Mouse (Mus musculus) stomach, embryonic 16.5 days (tissue): Measurements from ENCODE around the gene Slc22a4. TPM values are rescaled to one million over a fixed set of nuclear protein-coding genes. Genes with fewer than 3 reads are reported as not detected.
"Not testable (repeated sequence)": the region's sequence is repeated elsewhere in the genome, so short reads cannot be mapped to it uniquely, and the experiment has no call there.

Source experiments
- ATAC-seq: fragments of 200-750 bp; cut with Nextera tagmentation; 2 replicates; pipeline ENCODE4 v1.8.0; 2017; ENCODE audit warnings: moderate number of reproducible peaks, moderate TSS enrichment; ENCODE audit not compliant: insufficient read depth, low FRiP score
- H3K27ac ChIP-seq: fragments of 300-500 bp; sonication (generic); 2 replicates; pipeline ENCODE4 v1.5.1; 2014; ENCODE audit warnings: low read length
- H3K27me3 ChIP-seq: fragments of 300-500 bp; sonication (generic); 2 replicates; pipeline ENCODE4 v1.6.1; 2014; ENCODE audit warnings: low read length, control low read depth, mixed read lengths; ENCODE audit not compliant: control insufficient read depth, insufficient read depth
- H3K36me3 ChIP-seq: fragments of 300-500 bp; sonication (generic); 2 replicates; pipeline ENCODE4 v1.6.1; 2014; ENCODE audit warnings: low read length; ENCODE audit not compliant: control insufficient read depth, insufficient read depth
- H3K4me1 ChIP-seq: fragments of 300-500 bp; sonication (generic); 2 replicates; pipeline ENCODE4 v1.6.1; 2014; ENCODE audit warnings: low read length, control low read depth, mixed read lengths; ENCODE audit not compliant: control insufficient read depth, insufficient read depth
- H3K4me2 ChIP-seq: fragments of 300-500 bp; sonication (generic); 2 replicates; pipeline ENCODE4 v1.6.1; 2014; ENCODE audit warnings: low read depth, low read length, mixed read lengths
- H3K4me3 ChIP-seq: fragments of 300-500 bp; sonication (generic); replicated peaks from 2 replicates; pipeline ENCODE4 v1.5.1; 2014; ENCODE audit warnings: mild to moderate bottlenecking, low read length
- H3K9ac ChIP-seq: fragments of 300-500 bp; sonication (generic); 2 replicates; pipeline ENCODE4 v1.6.1; 2014; ENCODE audit warnings: low read length
- H3K9me3 ChIP-seq: fragments of 300-500 bp; sonication (generic); replicated peaks from 2 replicates; pipeline ENCODE4 v1.6.1; 2016; ENCODE audit warnings: low read length, control low read depth; ENCODE audit not compliant: control insufficient read depth
- WGBS: fragments of 180-500 bp; shearing (Covaris S2); extraction: QIAGEN DNeasy Blood & Tissue Kit; methylation state at CpG from one replicate; pipeline ENCODE4 v1.1.7; 2014; 5-methylcytosine and 5-hydroxymethylcytosine counted together
- polyA plus RNA-seq: library from polyadenylated mRNA; unstranded; fragments of >200 nt; fragmentation: Nextera tagmentation; extraction: Ambion mirVana; gene quantifications from 2 replicates; pipeline ENCODE4 v1.2.1, GENCODE M21; 2015

Slc22a4 gene
- polyA plus RNA-seq, 1 experiment from 2014 or later, result 2.7 TPM

DNA sequence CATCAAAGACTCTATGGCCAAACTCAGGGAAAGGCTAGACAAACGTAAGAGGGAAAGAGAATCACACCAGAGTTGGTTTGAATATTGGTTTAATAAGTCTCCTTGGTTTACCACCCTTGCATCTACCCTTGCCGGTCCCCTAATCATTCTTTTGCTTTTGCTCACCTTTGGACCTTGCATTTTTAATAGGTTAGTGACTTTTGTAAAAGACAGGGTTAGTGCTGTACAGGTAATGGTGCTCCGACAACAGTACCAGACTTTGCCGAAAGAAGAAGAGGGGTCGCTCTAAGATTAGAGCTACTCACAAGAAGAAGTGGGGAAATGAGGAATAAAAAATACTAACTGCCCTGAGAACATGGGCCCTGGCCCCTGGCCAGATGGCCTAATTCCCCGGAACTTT is 12.8 kb upstream of the Slc22a4 start:
- no peak overlapping the region for H3K9ac ChIP-seq
- no peak overlapping the region for H3K27ac ChIP-seq
- H3K4me3 ChIP-seq, result no peak overlapping the region
- H3K4me2 ChIP-seq, result no peak overlapping the region
- WGBS, result 91% methylated on average over 6 of the region's 6 CpGs
- no peaks in the 10 kb centered on the region for H3K4me1 ChIP-seq
- no peaks in the 10 kb centered on the region for H3K36me3 ChIP-seq
- H3K9me3 ChIP-seq, result no peaks in the 10 kb centered on the region
- no peaks in the 10 kb centered on the region for H3K27me3 ChIP-seq
- no peak for ATAC-seq

DNA sequence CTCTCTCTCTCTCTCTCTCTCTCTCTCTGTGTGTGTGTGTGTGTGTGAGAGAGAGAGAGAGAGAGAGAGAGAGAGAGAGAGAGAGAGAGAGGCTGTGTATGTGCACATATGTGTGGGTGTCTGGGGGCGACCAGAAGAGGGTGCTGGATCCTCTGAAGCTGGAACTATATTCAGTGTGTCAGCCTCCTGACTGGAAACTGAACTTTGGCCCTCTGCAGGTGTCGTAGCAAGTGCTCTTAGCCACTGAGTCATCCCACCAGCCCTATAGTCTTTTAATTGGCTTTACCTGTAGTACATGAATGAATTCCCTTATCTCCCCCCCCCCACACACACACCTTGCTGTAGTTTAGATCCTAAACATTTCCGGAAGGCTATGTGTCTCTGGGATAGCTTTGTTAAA is 5.0 kb upstream of the Slc22a4 start:
- not testable (repeated sequence) for H3K27me3 ChIP-seq, H3K9me3 ChIP-seq, H3K27ac ChIP-seq, H3K9ac ChIP-seq, H3K36me3 ChIP-seq, ATAC-seq, H3K4me2 ChIP-seq, H3K4me3 ChIP-seq
- H3K4me1 ChIP-seq, result peaks cover 12% of the 10 kb centered on the region; the same call in 1 of the 2 replicates
- WGBS, result 88% methylated on average over 1 of the region's 3 CpGs

DNA sequence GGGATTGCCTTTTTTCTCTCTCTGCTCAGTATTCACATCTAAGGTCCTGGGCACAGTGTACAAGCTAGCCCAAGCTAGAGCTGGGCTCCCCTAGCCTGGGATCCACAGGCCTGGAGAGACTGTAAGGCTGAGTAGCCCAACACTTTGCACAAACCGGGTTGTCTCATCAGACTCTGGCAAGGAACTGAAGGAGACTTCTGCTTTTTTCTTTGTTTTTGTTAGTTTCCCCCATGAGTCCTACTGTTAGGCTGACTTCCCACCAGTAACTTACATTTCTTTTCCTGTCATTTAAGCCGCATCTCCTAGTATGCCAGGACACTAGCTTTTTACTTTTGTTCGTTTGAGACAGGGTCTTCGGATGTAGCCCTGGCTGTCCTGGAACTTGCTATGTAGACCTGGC is 1.1 kb upstream of the Slc22a4 start:
- Histone ChIP-seq H3K4me1 (peaks cover 16% of the 10 kb centered on the region; the same call in 1 of the 2 replicates), H3K27ac (no peak overlapping the region), H3K36me3 (no peaks in the 10 kb centered on the region), H3K4me3 (no peak overlapping the region; the same call in 1 of the 2 replicates), H3K4me2 (peak overlapping the region; percentile 98), H3K27me3 (peaks cover 3% of the 10 kb centered on the region; the same call in 1 of the 2 replicates), H3K9me3 (no peaks in the 10 kb centered on the region), H3K9ac (peak overlapping the region; percentile 82)
- WGBS, result 81% methylated on average over 4 of the region's 4 CpGs
- no peak for ATAC-seq

DNA sequence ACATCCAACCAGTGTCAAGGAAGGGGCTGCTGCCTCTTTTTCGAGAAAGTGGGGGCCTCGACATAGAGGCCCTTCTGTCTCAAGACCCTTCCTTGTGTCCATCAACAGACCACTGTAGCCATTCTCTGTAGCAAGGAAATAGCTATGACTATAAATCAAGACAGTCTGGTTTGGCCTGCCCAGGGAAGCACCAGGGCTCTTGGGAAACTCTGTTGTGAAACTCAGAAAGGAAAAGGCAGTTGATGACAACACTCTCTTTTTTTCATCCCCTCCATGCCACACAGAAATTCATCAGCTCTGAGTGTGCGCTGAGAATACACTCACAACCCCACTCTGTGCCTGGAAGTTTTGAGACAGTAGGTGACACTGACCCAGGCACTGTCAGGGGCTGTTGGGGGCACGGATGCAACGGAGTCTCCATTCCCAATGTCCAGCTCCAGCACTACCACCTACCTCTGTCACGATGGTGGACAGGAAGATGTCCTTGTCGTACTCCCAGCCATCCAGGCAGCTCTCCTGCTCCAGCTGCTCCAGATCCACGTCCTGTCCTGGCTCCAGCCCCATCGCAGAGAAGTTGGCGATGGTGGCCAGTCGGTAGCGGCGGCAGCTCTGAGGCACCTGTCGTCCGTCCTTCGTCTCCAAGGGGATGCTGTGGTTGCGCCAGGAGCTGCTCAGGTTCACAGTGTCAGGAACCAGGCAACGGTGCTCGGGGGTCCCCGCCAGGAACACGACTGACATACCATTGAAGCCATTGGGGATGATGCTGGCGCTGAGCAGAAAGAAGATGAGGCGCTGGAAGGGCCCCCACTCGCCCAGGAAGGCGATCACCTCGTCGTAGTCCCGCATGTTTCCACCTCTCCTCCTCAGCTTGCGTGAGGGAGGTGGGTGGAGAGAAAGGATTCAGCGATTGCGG is 503 bp downstream of the Slc22a4 start:
- H3K36me3 ChIP-seq, result no peaks in the 10 kb centered on the region
- 15% methylated on average over 31 of the region's 31 CpGs for WGBS
- H3K4me1 ChIP-seq, result peaks cover 16% of the 10 kb centered on the region; the same call in 1 of the 2 replicates
- no peaks in the 10 kb centered on the region for H3K9me3 ChIP-seq
- H3K27ac ChIP-seq, result no peak overlapping the region
- 0 out of 2 replicates have a peak, but pooled peaks have one; percentile 3 for ATAC-seq
- peak overlapping the region; percentile 98 for H3K4me2 ChIP-seq
- peak overlapping the region; percentile 82 for H3K9ac ChIP-seq
- H3K27me3 ChIP-seq, result peaks cover 3% of the 10 kb centered on the region; the same call in 1 of the 2 replicates
- H3K4me3 ChIP-seq, result peak overlapping the region; percentile 58

DNA sequence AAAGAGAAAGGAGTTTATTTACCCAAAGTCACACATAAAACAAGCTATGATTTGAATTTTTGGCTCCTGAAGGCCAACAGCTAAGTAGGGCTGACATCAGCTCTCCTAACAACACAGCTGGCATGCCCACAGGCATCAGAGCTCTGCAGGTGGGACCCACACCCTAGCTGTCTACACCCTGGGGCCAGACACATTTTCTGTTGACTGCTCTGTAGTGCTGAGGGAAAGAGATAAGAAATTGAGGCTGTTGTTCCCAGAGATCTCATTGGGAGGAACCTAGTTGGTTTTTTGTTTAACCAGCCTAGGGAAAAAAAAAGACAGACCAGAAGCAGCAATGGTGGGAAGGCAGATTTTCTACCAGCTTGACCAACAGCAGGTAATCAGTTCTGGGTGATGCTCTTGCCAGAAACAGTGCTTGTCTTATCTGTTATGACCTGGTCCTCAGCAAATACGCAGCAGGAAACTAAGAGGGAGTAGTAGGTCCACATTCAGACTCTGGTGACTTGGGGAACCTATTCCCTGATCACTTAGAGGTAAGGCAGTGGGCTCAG is 1.3 kb downstream of the Slc22a4 start:
- H3K9ac ChIP-seq, result no peak overlapping the region
- H3K4me3 ChIP-seq, result no peak overlapping the region
- no peak overlapping the region for H3K27ac ChIP-seq
- ATAC-seq, result 0 out of 2 replicates have a peak, but pooled peaks have one; percentile 39
- peaks cover 3% of the 10 kb centered on the region; the same call in 1 of the 2 replicates for H3K27me3 ChIP-seq
- H3K4me1 ChIP-seq, result peaks cover 16% of the 10 kb centered on the region; the same call in 1 of the 2 replicates
- H3K9me3 ChIP-seq, result no peaks in the 10 kb centered on the region
- 72% methylated on average over 1 of the region's 1 CpGs for WGBS
- no peak overlapping the region for H3K4me2 ChIP-seq
- H3K36me3 ChIP-seq, result no peaks in the 10 kb centered on the region

DNA sequence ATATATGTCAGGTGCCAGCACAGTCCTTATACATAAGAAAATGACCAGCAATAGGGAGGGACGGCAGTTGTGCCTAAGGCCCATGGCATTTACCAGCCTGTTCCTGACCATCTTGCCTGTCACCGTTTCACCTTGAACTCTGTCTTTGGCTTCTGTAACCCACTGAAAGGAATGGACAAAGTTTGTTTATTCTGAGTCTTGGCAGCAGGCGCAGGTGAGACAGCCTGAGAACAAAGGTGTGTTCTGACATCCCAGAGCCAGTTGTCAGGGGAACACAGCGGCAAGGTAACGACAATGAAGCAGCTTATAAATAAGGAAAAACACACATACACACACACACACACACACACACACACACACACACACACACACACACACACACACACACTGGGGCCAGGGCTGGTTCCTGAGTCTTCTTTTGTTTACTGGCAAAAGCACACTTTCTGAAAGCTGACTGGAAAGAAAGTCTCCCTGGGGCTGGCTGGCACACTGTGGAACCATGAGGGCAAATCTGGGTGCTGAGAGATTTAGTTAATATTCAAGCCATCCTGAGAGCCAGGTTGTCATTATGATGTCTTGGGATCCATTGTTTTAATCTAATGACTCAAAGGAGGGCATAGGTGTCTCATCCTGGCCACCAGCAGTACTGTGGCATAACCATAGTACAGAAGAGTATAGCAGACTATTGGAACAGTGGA is 6.3 kb downstream of the Slc22a4 start:
- H3K9me3 ChIP-seq, result no peaks in the 10 kb centered on the region
- ATAC-seq, result no peak
- WGBS, result 69% methylated on average over 5 of the region's 5 CpGs
- H3K4me2 ChIP-seq, result no peak overlapping the region
- H3K27ac ChIP-seq, result no peak overlapping the region
- no peak overlapping the region for H3K4me3 ChIP-seq
- H3K36me3 ChIP-seq, result no peaks in the 10 kb centered on the region
- no peak overlapping the region for H3K9ac ChIP-seq
- no peaks in the 10 kb centered on the region for H3K4me1 ChIP-seq
- no peaks in the 10 kb centered on the region for H3K27me3 ChIP-seq

DNA sequence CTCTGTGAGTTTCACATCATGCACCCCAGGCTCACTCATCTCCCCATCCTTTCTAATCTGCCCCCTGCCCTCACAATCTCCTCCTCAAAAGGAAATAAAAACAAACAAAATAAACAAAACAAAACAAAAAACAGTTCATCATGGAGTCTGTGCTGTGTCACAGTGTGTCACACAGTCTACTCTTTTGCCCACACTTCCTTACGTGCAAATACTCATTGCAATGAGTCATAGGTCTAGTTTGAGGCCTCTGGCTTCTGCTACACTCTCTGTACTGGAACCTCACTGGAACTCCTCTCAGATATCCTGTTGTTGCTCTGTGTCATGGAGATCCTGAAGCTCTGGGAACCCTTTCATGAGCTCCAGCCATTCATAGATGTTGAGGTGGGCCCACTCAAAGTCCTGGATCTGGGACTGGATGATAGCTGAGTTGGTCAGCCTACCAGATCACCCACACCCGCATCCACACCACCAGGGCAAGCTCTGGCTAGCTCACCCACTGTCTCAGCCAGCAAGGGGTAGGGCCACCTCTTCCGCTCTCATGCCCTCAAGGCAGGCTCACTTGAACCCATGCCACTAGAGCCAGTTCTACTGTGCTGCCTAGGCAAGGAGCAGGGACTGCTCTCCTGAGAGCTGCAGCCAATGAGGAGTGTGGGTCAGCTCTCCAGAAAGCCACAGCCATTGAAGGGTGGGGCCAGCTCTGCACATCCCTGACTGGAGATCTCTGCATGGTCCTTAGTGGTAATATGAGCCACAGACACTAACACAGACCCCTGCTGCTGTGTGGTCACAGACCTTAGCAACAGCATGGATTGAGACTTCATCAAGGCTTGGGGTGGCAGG is 8.8 kb downstream of the Slc22a4 start:
- Histone ChIP-seq H3K36me3 (no peaks in the 10 kb centered on the region), H3K9ac (no peak overlapping the region), H3K9me3 (no peaks in the 10 kb centered on the region), H3K4me2 (no peak overlapping the region), H3K4me3 (no peak overlapping the region), H3K27me3 (no peaks in the 10 kb centered on the region), H3K27ac (no peak overlapping the region), H3K4me1 (no peaks in the 10 kb centered on the region)
- no peak for ATAC-seq
- 72% methylated on average over 3 of the region's 3 CpGs for WGBS

DNA sequence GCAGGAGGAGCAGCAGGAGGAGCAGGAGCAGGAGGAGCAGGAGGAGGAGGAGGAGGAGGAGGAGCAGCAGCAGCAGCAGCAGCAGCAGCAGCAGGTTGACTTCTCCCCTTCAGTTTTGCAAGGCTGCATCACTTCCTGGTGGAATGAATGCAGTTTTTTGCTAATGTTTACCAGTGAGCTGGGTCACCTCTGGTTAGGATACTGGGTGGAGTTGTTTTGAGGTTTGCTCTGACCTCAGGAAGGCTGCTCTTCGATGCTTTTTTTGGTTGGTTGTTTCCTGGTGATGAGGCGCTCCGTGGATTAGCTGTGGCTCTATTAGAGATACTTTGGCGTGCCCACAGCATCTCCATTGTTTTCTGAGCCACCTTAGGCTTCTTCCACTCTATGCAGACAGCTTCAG is 10.3 kb downstream of the Slc22a4 start:
- Histone ChIP-seq H3K9ac (no peak overlapping the region), H3K27me3 (no peaks in the 10 kb centered on the region), H3K27ac (no peak overlapping the region), H3K4me2 (no peak overlapping the region), H3K4me1 (no peaks in the 10 kb centered on the region), H3K4me3 (no peak overlapping the region), H3K36me3 (no peaks in the 10 kb centered on the region), H3K9me3 (no peaks in the 10 kb centered on the region)
- ATAC-seq, result no peak
- 72% methylated on average over 4 of the region's 4 CpGs for WGBS
